Mouse (Mus musculus) thymus, postnatal 25 days (tissue): ENCODE measurements around the gene Egflam.

Experiments
- DNase-seq: peaks from one replicate; pipeline ENCODE4 v3.0.0; 2022

Egflam gene

GRCm38 (mm10) chr15:7215845-7216244 lies 182.3 kb downstream of the Egflam start:
- no peak for DNase-seq

DNA sequence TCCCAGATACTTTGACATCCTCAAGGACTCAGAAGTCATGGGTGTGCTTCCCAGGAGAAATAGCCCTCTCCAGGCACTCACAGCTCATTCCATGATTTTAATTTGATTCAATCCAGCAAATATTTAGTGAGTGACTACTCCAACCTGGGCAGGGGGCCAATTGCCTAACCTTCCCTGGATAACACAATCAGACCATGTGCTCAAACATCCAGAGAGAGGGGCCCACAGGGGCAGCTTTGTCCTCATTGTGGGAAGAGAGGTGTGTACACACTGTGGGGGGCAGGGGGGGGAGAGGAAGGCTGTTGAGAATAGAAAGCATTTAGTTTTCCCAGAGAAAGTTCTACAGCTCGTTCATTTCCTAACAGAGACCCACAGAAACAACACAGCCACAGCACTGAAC lies 184.5 kb downstream of the Egflam start:
- no peak for DNase-seq

DNA sequence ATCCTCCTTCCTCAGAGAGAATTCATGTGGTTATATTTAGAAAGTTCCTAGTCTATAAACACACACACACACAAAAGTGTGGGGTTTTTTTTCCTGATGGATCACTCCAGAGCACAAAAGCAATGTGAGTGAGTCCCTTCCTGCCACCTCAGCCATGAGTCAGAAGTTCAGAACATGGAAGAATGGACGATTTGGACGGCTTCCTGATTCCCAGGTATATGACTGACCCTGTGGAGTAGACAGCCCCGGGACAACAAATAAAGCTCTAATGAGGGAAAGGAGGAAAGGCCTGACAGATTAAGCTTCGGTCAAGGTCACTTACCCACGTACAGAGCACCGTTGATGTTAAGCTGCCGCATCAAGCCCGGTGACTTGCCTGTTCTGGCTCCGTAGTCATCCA lies 190.0 kb downstream of the Egflam start:
- no peak for DNase-seq

DNA sequence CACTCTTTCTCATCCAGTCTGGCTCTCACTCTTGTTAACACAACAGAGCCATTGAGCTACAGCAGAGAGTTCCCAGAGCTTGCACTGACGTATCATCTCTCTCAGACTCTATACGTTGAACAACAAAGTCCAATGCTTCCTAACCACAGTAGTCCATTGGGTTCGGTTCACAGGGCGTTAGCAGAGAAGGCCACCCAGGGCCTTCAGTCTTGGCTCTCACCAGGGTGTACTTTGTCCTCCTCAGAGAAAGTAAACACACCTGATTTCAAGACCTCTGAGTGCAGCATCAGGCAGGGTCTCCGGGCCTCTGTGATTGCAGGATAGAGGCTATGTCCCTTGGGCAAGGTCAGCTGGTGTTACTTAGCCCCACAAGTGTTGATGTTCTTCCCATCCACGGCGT lies 190.9 kb downstream of the Egflam start:
- no peak for DNase-seq

DNA sequence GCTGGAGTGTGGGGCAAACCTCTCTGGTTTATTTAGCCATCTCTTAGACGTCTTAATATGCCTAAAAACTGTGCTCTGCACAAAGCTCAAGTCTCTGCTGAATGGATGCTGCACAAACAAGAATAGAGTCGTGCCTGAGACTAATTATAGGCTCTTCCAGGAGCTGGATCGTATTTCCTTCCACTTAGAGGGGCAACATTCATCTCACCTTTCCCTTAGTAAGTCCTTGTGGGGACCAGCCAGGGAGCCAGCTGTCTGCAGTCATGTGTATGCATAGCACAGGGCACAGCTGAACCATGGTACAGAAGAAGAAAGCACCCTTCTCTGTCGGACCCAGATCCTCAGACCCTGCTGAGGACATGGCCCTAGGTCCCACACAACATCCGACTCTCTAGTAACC lies 192.1 kb downstream of the Egflam start:
- no peak for DNase-seq

GRCm38 (mm10) chr15:7204917-7205316 lies 193.3 kb downstream of the Egflam start:
- DNase-seq: no peak

GRCm38 (mm10) chr15:7203606-7204330 lies 194.4 kb downstream of the Egflam start:
- DNase-seq: no peak

- DNase-seq: no peak
Measured at GRCm38 (mm10) chr15:7202981-7203380, 195.2 kb downstream of the Egflam start.

DNA sequence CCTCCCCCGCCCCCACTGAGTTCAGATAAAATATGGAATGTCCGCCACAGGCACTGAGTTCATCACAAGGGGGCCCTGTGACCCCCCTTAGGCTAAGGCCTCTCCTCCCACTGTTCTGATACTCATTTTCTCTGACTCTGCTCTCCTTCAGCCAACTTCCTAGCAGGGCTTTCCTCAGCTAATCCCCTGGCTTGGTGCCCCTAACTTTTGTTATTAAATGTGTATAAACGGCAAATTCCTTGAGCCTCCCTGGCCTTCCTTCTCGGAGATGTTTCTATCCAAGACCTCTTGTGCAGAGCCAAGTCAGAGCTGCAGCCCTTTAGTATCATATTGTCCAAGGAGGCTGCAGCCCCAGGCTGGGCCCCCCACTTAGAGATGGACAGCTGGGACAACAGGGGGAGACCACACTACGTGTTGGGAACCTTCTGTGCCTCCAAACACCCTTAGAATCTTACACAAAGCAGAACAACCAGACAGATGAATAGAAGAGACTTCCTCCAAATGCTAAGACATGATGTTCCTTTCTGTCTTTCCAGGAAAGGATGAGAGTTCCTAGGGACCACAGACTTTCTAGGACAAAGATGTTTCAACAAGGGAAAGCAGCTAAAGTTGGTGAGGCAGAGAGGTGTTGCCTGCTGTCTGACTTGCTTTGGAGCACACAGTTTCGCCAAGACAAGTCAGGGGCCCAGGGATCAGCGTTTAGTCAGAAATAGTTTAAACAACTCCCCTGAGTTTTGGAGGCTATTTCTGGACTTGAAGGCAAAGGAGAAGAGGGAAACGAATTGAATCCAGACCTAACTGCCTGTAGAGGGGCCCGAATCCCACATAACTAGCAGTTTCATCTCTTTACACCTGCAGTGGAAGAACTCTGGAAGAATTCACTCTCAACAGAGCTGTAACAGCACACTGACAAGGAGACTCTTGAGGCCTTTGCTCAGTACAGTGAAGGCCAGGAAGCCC lies 196.5 kb downstream of the Egflam start:
- no peak for DNase-seq

DNA sequence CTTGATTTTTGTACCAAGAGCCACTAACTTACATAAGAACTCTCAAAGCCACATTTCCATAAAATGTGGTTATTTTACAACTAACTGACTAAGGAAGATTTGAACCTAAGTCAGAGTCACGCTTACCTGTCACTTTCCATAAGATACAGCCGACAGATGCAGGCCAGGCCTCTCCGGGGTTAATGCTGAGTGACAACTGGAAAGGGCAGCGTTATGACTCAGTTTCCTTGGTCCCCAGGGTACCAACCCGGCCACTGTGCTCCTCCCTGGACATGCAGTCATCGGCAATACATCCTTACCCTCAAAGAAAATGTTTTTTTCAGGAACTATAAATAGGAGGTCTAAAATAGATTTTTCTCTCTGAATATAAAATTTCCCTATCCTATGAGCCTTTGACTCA lies 197.9 kb downstream of the Egflam start:
- no peak for DNase-seq

GRCm38 (mm10) chr15:7198816-7199215 lies 199.4 kb downstream of the Egflam start:
- DNase-seq: no peak

- no peak for DNase-seq
Measured at GRCm38 (mm10) chr15:7197652-7198445, 200.3 kb downstream of the Egflam start.

DNA sequence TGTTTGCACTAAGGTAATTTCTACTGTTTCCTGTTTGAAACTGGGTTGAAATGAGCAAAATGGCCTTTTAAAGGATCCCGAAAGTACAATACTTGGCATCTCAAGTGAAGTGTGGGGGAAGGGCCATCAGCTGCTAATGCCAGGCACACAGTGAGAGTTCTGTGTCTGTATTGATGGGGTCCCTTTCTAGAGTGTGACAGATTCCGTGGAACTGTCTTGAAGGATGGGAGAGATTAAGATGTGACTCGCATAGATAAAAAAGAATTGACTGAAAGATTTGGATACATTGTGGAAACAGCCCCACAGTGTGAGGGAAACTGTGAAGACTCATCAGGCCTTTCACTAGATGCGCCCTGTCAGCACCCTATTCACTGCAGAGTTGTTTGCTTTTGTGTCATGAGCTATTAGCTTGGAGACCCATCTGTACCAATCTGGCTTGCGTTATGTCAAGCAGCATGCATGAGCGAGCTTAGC lies 203.4 kb downstream of the Egflam start:
- no peak for DNase-seq

- DNase-seq: no peak
Measured at GRCm38 (mm10) chr15:7194147-7194720, 204.0 kb downstream of the Egflam start.

- DNase-seq: no peak
Measured at GRCm38 (mm10) chr15:7192582-7192981, 205.6 kb downstream of the Egflam start.

DNA sequence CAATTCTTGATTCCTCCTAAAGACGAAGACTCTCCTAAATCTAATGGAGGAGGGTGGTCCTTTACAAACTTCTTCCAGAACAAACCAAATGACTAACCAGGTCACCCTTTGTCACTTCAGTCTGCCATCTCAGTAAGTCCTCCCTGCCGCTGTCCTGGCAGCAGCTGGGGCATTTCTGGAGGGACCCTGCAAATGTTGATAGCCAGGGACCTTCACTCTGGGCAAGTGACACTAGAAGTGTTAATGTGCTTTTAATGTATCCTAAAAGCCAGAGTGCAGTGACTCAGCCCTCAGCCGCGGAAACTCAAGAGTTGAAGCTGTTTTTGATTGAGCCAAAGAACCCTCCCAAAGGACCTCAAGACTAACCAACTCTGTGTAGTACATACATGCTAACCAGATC lies 207.1 kb downstream of the Egflam start:
- DNase-seq: no peak

GRCm38 (mm10) chr15:7189678-7190454 lies 208.3 kb downstream of the Egflam start:
- DNase-seq: no peak

GRCm38 (mm10) chr15:7187682-7188081 lies 210.5 kb downstream of the Egflam start:
- DNase-seq: no peak

DNA sequence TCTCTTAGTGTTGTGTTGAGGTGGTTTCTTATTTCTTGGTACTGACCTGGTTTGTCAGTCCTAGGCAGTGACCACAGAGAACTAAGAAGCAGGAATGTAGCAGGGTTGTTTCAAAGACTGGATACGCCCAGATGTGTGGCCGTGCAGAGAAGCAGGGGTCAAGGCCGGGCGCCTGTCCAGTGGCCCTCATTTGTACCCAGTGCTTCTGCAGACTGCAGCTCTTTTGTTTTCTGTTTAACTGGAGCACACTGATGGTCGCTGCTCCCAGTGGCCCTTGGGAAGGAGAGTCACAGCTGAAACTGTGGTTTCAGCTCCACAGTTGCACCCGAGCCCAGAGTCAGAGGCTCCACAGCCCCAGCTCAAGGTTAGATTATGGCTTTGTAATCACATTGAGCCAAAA lies 217.6 kb downstream of the Egflam start:
- DNase-seq: no peak

- DNase-seq: no peak
Measured at GRCm38 (mm10) chr15:7173776-7174175, 224.4 kb downstream of the Egflam start.

DNA sequence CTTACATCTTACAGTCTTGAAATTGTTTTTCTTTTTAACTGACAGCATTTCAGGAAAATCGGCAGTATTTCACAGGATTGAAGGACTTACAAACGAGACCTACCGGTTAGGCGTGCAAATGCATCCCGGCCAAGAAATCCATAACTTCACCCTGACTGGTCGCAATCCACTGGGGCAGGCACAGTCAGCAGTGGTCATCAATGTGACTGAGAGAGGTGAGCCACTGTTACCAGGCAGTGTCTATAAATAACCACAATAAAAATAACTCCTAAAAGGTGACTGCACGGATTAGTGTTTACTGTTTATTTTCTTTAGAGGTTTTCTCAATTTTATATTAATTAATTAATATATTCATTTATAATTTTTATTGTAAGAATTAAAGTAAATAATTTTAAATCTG lies 224.8 kb downstream of the Egflam start:
- DNase-seq: no peak

GRCm38 (mm10) chr15:7172875-7173274 lies 225.3 kb downstream of the Egflam start:
- DNase-seq: no peak
